In the genomic region with DNA sequence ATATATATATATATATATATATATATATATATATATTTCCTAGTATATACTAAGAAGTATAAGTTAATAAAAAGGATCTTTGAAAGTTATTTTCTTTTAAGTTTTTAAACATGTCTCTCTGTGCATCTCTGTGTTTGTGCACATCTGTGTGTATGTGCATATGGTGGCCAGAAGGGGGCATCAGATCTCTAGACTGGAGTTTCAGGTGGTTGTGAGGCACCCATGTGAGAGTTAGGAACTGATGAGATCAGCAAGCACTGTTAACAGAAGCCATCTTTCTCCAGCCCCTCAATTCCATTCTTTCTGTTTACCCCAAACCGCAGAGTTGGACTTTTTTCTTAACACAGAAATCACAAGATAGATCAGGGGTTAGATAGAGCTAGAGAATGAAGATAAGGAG, we compare ENCODE assay signal across 19 mouse cellular contexts.
"Had no signal": no experiment of that assay in that cellular context is flagged by ENCODE, and none has a peak within 500 bp of the region (broad histone marks: within the 10 kb centered on the region; RNA-seq: fewer than 3 reads in every experiment).

No protein-coding gene starts in this region.

- H3K27ac ChIP-seq: intestine, embryonic 15.5 days; limb, embryonic 12.5 days; limb, embryonic 15.5 days; liver, embryonic 14.5 days; macrophage; midbrain, embryonic 12.5 days; midbrain, embryonic 15.5 days; stomach, postnatal 0 days had no signal

- H3K27me3 ChIP-seq: limb, embryonic 15.5 days had no signal

- H3K9me3 ChIP-seq: intestine, embryonic 15.5 days; limb, embryonic 12.5 days; limb, embryonic 15.5 days; midbrain, embryonic 12.5 days had no signal

- ATAC-seq: intestine, embryonic 15.5 days; midbrain, embryonic 15.5 days had no signal

- H3K9ac ChIP-seq: intestine, embryonic 15.5 days; limb, embryonic 12.5 days; limb, embryonic 15.5 days; liver, embryonic 14.5 days; midbrain, embryonic 12.5 days; midbrain, embryonic 15.5 days had no signal

- H3K4me1 ChIP-seq: intestine, embryonic 15.5 days had no signal

- H3K4me2 ChIP-seq: intestine, embryonic 15.5 days; limb, embryonic 12.5 days; limb, embryonic 15.5 days; liver, embryonic 11.5 days; midbrain, embryonic 12.5 days; midbrain, embryonic 15.5 days had no signal

- H3K4me3 ChIP-seq: intestine, embryonic 15.5 days; limb, embryonic 12.5 days; limb, embryonic 15.5 days; midbrain, embryonic 12.5 days; midbrain, embryonic 15.5 days had no signal

- H3K36me3 ChIP-seq: intestine, embryonic 15.5 days; limb, embryonic 12.5 days; limb, embryonic 15.5 days; midbrain, embryonic 12.5 days; midbrain, embryonic 15.5 days had no signal

- DNase-seq: kidney, adult 11 months; kidney, adult 8-10 months; kidney, postnatal 25 days; left cerebral cortex, postnatal 4 days; lung, adult 2 months; right cerebral cortex, adult 18-20 months; right cerebral cortex, postnatal 14 days; right cerebral cortex, postnatal 4 days; thymus, adult 2 months; thymus, postnatal 14 days had no signal
